Mouse (Mus musculus) liver, postnatal 0 days (tissue): ENCODE measurements around the gene Calm1.

Experiments used
- CTCF ChIP-seq: sonication (generic); IDR thresholded peaks from 2 replicates; pipeline ENCODE4 v1.5.1; 2016; ENCODE audit warnings: antibody characterized with exemption, low read depth
- EP300 ChIP-seq: IDR thresholded peaks from 2 replicates; pipeline ENCODE4 v1.6.1; 2016; ENCODE audit warnings: antibody characterized with exemption, low read depth, mild to moderate bottlenecking

DNA sequence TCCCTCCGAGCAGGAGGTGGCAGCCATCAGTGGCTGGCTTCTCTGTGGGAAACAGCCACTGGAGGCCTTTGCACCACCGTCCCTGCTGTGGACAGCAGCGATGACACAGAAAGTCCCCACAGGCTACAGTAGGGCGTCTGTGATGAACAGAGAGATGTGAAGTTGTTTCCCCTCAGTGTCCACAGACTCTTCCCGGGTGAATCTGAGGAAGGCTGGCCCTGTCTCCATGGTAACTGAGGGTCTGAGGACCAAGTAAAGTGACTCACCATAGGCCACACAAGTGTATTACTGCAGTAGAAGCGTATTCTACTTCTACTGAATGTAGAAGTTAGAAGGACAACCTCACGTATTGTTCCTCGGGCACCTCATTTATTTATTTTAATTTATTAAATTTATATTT lies 27.4 kb downstream of the Calm1 start:
- TF ChIP-seq CTCF: no peak
- TF ChIP-seq EP300: no peak
